Mouse (Mus musculus) intestine, embryonic 16.5 days (tissue): ENCODE data around the gene Jarid2. TPM values are rescaled to one million over a fixed set of nuclear protein-coding genes. Genes with fewer than 3 reads are reported as not detected.

Source experiments
- ATAC-seq: fragments of 200-750 bp; cut with Nextera tagmentation; 2 replicates; pipeline ENCODE4 v1.8.0; 2017; ENCODE audit warnings: moderate TSS enrichment, moderate library complexity
- H3K27ac ChIP-seq: fragments of 300-500 bp; sonication (generic); 2 replicates; pipeline ENCODE4 v1.5.1; 2014; ENCODE audit warnings: mild to moderate bottlenecking, low read length
- H3K27me3 ChIP-seq: fragments of 300-500 bp; sonication (generic); replicated peaks from 2 replicates; pipeline ENCODE4 v1.6.1; 2014; ENCODE audit warnings: low read length, control low read depth, mixed read lengths; ENCODE audit not compliant: control insufficient read depth, insufficient read depth
- H3K36me3 ChIP-seq: fragments of 300-500 bp; sonication (generic); 2 replicates; pipeline ENCODE4 v1.6.1; 2014; ENCODE audit warnings: low read length, control low read depth; ENCODE audit not compliant: control insufficient read depth, insufficient read depth
- H3K4me1 ChIP-seq: fragments of 300-500 bp; sonication (generic); 2 replicates; pipeline ENCODE4 v1.6.1; 2014; ENCODE audit warnings: low read length, control low read depth, mixed read lengths; ENCODE audit not compliant: control insufficient read depth, insufficient read depth
- H3K4me2 ChIP-seq: fragments of 300-500 bp; sonication (generic); 2 replicates; pipeline ENCODE4 v1.6.1; 2014; ENCODE audit warnings: low read depth, low read length, control low read depth
- H3K4me3 ChIP-seq: fragments of 300-500 bp; sonication (generic); 2 replicates; pipeline ENCODE4 v1.5.1; 2014; ENCODE audit warnings: mild to moderate bottlenecking, low read length
- H3K9ac ChIP-seq: fragments of 300-500 bp; sonication (generic); 2 replicates; pipeline ENCODE4 v1.6.1; 2014; ENCODE audit warnings: low read depth, low read length
- H3K9me3 ChIP-seq: fragments of 300-500 bp; sonication (generic); 2 replicates; pipeline ENCODE4 v1.6.1; 2016; ENCODE audit warnings: low read length, control low read depth; ENCODE audit not compliant: control insufficient read depth
- WGBS: fragments of 180-500 bp; shearing (Covaris S2); extraction: QIAGEN DNeasy Blood & Tissue Kit; methylation state at CpG from one replicate; pipeline ENCODE4 v1.1.7; 2014; 5-methylcytosine and 5-hydroxymethylcytosine counted together
- polyA plus RNA-seq: library from polyadenylated mRNA; unstranded; fragments of >200 nt; fragmentation: Nextera tagmentation; extraction: Ambion mirVana; gene quantifications from 2 replicates; pipeline ENCODE4 v1.2.1, GENCODE M21; 2015

The Jarid2 gene
- polyA plus RNA-seq, 1 experiment from 2014 or later, result 19.2 TPM

- H3K4me2 ChIP-seq, result no peak overlapping the region
- no peaks in the 10 kb centered on the region for H3K27me3 ChIP-seq
- ATAC-seq, result no peak
- H3K4me3 ChIP-seq, result no peak overlapping the region
- H3K36me3 ChIP-seq, result no peaks in the 10 kb centered on the region
- peaks cover 14% of the 10 kb centered on the region; the same call in 1 of the 2 replicates for H3K4me1 ChIP-seq
- H3K9ac ChIP-seq, result no peak overlapping the region
- H3K9me3 ChIP-seq, result no peaks in the 10 kb centered on the region
- no peak overlapping the region for H3K27ac ChIP-seq
- 56% methylated on average over 2 of the region's 2 CpGs for WGBS
Observed at GRCm38 (mm10) chr13:44789982-44790381, 60.7 kb downstream of the Jarid2 start.

- no peak overlapping the region for H3K27ac ChIP-seq
- 76% methylated on average over 3 of the region's 3 CpGs for WGBS
- no peak overlapping the region for H3K9ac ChIP-seq
- no peak overlapping the region for H3K4me2 ChIP-seq
- H3K27me3 ChIP-seq, result no peaks in the 10 kb centered on the region
- no peaks in the 10 kb centered on the region for H3K9me3 ChIP-seq
- H3K4me1 ChIP-seq, result peaks cover 20% of the 10 kb centered on the region
- ATAC-seq, result no peak
- no peaks in the 10 kb centered on the region for H3K36me3 ChIP-seq
- H3K4me3 ChIP-seq, result no peak overlapping the region
Observed at GRCm38 (mm10) chr13:44792361-44792892, 63.2 kb downstream of the Jarid2 start.

GRCm38 (mm10) chr13:44795891-44796290 is 66.6 kb downstream of the Jarid2 start:
- no peak for ATAC-seq
- Histone ChIP-seq H3K9me3 (no peaks in the 10 kb centered on the region), H3K4me1 (peaks cover 20% of the 10 kb centered on the region), H3K36me3 (no peaks in the 10 kb centered on the region), H3K27me3 (no peaks in the 10 kb centered on the region), H3K4me2 (no peak overlapping the region), H3K4me3 (no peak overlapping the region), H3K27ac (no peak overlapping the region), H3K9ac (no peak overlapping the region)
- 47% methylated on average over 3 of the region's 3 CpGs for WGBS

DNA sequence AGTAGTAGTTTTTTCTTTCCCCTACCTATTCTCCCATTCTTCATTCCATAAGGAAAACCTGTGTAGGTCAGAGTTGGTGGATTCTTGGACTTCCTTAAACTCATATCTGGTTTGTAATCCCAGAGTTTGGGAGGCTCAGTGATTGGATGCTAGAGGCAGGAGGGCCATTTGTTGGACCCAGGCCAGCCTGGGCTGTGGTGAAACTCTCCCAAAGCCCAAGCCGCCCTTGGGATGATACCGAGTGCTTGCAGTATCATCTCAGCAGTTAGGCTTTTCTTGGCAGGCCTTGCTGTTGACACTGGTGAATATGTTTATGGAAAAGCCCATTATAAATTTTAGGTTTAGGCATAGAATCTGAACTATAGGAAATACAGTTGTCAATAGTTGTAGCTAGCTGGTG is 67.5 kb downstream of the Jarid2 start:
- Histone ChIP-seq H3K27ac (no peak overlapping the region), H3K4me1 (peaks cover 16% of the 10 kb centered on the region), H3K36me3 (no peaks in the 10 kb centered on the region), H3K9ac (no peak overlapping the region), H3K4me3 (no peak overlapping the region), H3K4me2 (no peak overlapping the region), H3K9me3 (no peaks in the 10 kb centered on the region), H3K27me3 (no peaks in the 10 kb centered on the region)
- WGBS, result 60% methylated on average over 2 of the region's 2 CpGs
- no peak for ATAC-seq

- Histone ChIP-seq H3K4me1 (peaks cover 11% of the 10 kb centered on the region), H3K27me3 (no peaks in the 10 kb centered on the region), H3K36me3 (no peaks in the 10 kb centered on the region), H3K4me3 (no peak overlapping the region), H3K9me3 (no peaks in the 10 kb centered on the region), H3K27ac (no peak overlapping the region), H3K9ac (no peak overlapping the region), H3K4me2 (no peak overlapping the region)
- 83% methylated on average over 3 of the region's 3 CpGs for WGBS
- no peak for ATAC-seq
Observed at GRCm38 (mm10) chr13:44798280-44798679, 69.0 kb downstream of the Jarid2 start.

DNA sequence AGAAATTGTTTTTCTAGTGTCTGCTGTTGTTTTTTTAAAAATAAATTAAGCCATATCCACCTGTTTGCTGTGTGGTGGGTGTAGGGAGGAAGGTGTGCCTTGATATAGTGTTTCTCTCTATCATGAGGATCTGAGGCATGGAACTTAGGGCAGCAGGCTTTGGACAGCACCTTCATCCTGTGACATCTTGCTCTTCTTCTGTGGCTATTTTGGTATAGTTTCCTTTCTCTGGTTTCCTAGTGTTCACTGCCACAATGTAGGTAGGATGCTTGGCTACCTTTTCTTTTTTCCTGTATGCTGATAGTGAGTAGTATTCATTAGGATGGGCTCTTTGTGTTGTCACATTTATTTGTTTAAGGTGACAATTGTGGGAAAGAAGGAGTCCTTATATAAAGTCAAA is 69.9 kb downstream of the Jarid2 start:
- H3K4me1 ChIP-seq, result peaks cover 9% of the 10 kb centered on the region
- no peaks in the 10 kb centered on the region for H3K36me3 ChIP-seq
- ATAC-seq, result no peak
- H3K4me3 ChIP-seq, result no peak overlapping the region
- H3K4me2 ChIP-seq, result no peak overlapping the region
- H3K9ac ChIP-seq, result no peak overlapping the region
- H3K9me3 ChIP-seq, result no peaks in the 10 kb centered on the region
- no peak overlapping the region for H3K27ac ChIP-seq
- no peaks in the 10 kb centered on the region for H3K27me3 ChIP-seq

DNA sequence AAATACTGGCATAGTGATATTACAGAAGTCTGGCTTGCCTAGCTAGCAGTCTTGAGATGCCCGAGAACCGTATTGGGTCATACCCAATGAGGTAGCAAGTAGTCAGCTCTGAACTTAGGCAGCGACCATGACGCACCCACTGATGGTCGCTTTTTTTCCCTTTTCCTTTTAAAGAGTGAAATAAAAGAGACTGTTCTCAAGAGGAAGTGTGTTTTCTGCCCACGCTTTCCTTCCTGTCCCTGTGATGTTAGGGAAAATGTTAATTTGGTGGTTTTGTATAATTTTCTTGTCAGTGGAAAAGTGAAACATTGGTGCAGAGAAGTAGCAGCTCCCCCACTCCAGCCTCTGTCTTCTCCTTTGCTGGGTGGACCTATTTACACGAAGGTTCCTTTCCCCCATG is 70.8 kb downstream of the Jarid2 start:
- Histone ChIP-seq H3K36me3 (no peaks in the 10 kb centered on the region), H3K4me1 (peaks cover 5% of the 10 kb centered on the region), H3K9me3 (no peaks in the 10 kb centered on the region), H3K9ac (no peak overlapping the region), H3K27ac (no peak overlapping the region), H3K4me2 (no peak overlapping the region), H3K27me3 (no peaks in the 10 kb centered on the region), H3K4me3 (no peak overlapping the region)
- WGBS, result 75% methylated on average over 7 of the region's 7 CpGs
- ATAC-seq, result no peak

DNA sequence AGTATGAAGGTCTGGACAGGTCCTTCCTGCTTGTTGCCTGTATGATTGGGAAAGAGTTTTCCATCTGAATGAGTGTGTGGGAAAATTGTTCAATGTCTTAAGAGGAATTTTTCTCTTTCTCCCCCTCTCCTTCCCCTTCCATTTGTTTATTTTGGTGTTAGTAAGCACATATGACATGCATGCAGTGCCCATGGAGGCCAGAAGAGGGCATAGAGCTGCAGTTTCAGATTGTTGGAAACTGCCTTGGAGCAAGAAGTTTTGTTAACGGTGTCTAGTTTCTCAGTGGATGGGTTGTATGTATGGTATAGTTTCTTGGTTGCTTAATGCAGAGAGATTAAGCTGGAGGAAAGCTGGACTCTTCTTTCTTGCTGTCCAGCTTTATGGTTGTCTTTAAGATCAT is 75.6 kb downstream of the Jarid2 start:
- no peak for ATAC-seq
- H3K36me3 ChIP-seq, result no peaks in the 10 kb centered on the region
- no peak overlapping the region for H3K27ac ChIP-seq
- H3K9me3 ChIP-seq, result no peaks in the 10 kb centered on the region
- H3K4me3 ChIP-seq, result no peak overlapping the region
- peaks cover 2% of the 10 kb centered on the region; the same call in 1 of the 2 replicates for H3K4me1 ChIP-seq
- no peaks in the 10 kb centered on the region for H3K27me3 ChIP-seq
- H3K4me2 ChIP-seq, result no peak overlapping the region
- 50% methylated on average over 1 of the region's 1 CpGs for WGBS
- H3K9ac ChIP-seq, result no peak overlapping the region

GRCm38 (mm10) chr13:44808307-44808706 is 79.0 kb downstream of the Jarid2 start:
- Histone ChIP-seq H3K36me3 (no peaks in the 10 kb centered on the region), H3K4me2 (no peak overlapping the region), H3K4me3 (no peak overlapping the region), H3K9ac (no peak overlapping the region), H3K9me3 (no peaks in the 10 kb centered on the region), H3K4me1 (0 out of 2 replicates have a peak, but pooled peaks cover 2% of the 10 kb centered on the region), H3K27ac (no peak overlapping the region), H3K27me3 (no peaks in the 10 kb centered on the region)
- ATAC-seq, result no peak
- WGBS, result 87% methylated on average over 1 of the region's 1 CpGs

DNA sequence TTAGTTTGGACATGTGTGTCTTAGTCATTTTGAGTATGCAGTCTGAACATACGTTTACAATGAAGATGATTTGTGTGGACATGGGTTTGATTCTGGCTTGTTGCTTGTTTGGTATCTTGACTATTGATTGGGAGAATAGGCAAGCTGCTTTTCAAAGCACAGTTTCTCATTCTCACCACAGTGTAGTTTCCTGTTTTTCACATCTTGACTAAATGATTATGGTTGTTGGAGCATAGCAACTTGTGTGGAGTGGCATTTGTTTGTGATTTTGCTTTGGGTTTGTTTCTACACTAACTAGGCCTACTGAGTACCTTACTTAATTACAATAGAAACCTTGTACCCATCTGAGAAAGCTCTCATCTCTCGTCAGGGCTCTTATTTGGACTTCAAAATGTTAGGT is 81.7 kb downstream of the Jarid2 start:
- no peak overlapping the region for H3K4me3 ChIP-seq
- WGBS, result 64% methylated on average over 2 of the region's 2 CpGs
- no peaks in the 10 kb centered on the region for H3K27me3 ChIP-seq
- no peaks in the 10 kb centered on the region for H3K9me3 ChIP-seq
- no peak overlapping the region for H3K4me2 ChIP-seq
- H3K9ac ChIP-seq, result no peak overlapping the region
- no peak overlapping the region for H3K27ac ChIP-seq
- no peak for ATAC-seq
- no peaks in the 10 kb centered on the region for H3K4me1 ChIP-seq
- H3K36me3 ChIP-seq, result no peaks in the 10 kb centered on the region
